Mouse (Mus musculus) liver, adult 2 months (tissue): ENCODE measurements around the gene Lhpp.

Experiments used
- CTCF ChIP-seq: fragments of 200-500 bp; IDR thresholded peaks from 2 replicates; pipeline ENCODE4 v1.5.1; 2011; ENCODE audit warnings: low read depth, low read length, control low read depth
- POLR2A ChIP-seq: fragments of 200-500 bp; IDR thresholded peaks from 2 replicates; pipeline ENCODE4 v1.6.1; 2011; ENCODE audit warnings: low read length, control low read depth; ENCODE audit not compliant: insufficient read depth; ENCODE audit errors: extremely low read depth

- no peak for TF ChIP-seq CTCF
- TF ChIP-seq POLR2A: no peak
Observed at GRCm38 (mm10) chr7:132688721-132689120, 78.3 kb downstream of the Lhpp start.
